Mouse (Mus musculus): ENCODE measurements at regions not wholly inside any gene's neighbourhood (a gene's known extent, or its start where the extent isn't known, plus 50 kb on each side); places are given as distances from the start of the nearest gene placed in this dataset.

GRCm38 (mm10) chr1:157018726-157019125 lies 79.3 kb upstream of the Ralgps2 start:
- POLR2A ChIA-PET, result interaction anchor here in 2 of 4 experiments (1.0 to 1.3 kb wide), 2 partner anchors 18 to 36 kb away, joined by 3 read pairs; no protein-coding TSS in a partner anchor
- CTCF ChIA-PET, result interaction anchor here in 3 of 4 experiments (0.5 to 1.4 kb wide), 4 partner anchors 13 to 102 kb away, joined by 3 read pairs; no protein-coding TSS in a partner anchor

- POLR2A ChIA-PET, result no interaction called here
- CTCF ChIA-PET, result no interaction called here
These were observed 78.0 kb upstream of the Ralgps2 start for GRCm38 (mm10) chr1:157017198-157017994.

GRCm38 (mm10) chr1:157016625-157017024 lies 77.2 kb upstream of the Ralgps2 start:
- ChIA-PET CTCF (no interaction called here), POLR2A (no interaction called here)

GRCm38 (mm10) chr1:157014532-157015497 lies 75.4 kb upstream of the Ralgps2 start:
- CTCF ChIA-PET, result interaction anchor here in 2 of 4 experiments (0.6 to 1.5 kb wide), 3 partner anchors 61 to 364 kb away, joined by 3 to 5 read pairs (median 3); no protein-coding TSS in a partner anchor
- POLR2A ChIA-PET, result interaction anchor here in 1 of 4 experiments (0.5 to 0.6 kb wide), 2 partner anchors 441 to 505 kb away, joined by 3 read pairs; no protein-coding TSS in a partner anchor

GRCm38 (mm10) chr1:157013669-157014048 lies 74.2 kb upstream of the Ralgps2 start:
- ChIA-PET CTCF (interaction anchor here in 1 of 4 experiments (0.9 kb wide), 1 partner anchor 62 kb away, joined by 3 read pairs; no protein-coding TSS in a partner anchor), POLR2A (interaction anchor here in 3 of 4 experiments (0.5 to 0.8 kb wide), 4 partner anchors 8 to 931 kb away, joined by 3 to 6 read pairs (median 4); no protein-coding TSS in a partner anchor)

GRCm38 (mm10) chr1:157012950-157013668 lies 73.7 kb upstream of the Ralgps2 start:
- CTCF ChIA-PET, result interaction anchor here in 1 of 4 experiments (0.9 kb wide), 1 partner anchor 63 kb away, joined by 3 read pairs; no protein-coding TSS in a partner anchor
- POLR2A ChIA-PET, result interaction anchor here in 3 of 4 experiments (0.5 to 0.8 kb wide), 4 partner anchors 8 to 930 kb away, joined by 3 to 4 read pairs (median 4); no protein-coding TSS in a partner anchor

GRCm38 (mm10) chr1:157011226-157011625 lies 71.8 kb upstream of the Ralgps2 start:
- ChIA-PET CTCF (no interaction called here), POLR2A (no interaction called here)

GRCm38 (mm10) chr1:157009427-157009826 lies 70.0 kb upstream of the Ralgps2 start:
- CTCF ChIA-PET, result interaction anchor here in 1 of 4 experiments (0.7 kb wide), 1 partner anchor 449 kb away, joined by 5 read pairs; the partner anchor contains the start of gene Cryzl2

GRCm38 (mm10) chr1:157007891-157008730 lies 68.7 kb upstream of the Ralgps2 start:
- CTCF ChIA-PET, result no interaction called here
- POLR2A ChIA-PET, result interaction anchor here in 1 of 4 experiments (2.2 kb wide), 1 partner anchor 9 kb away, joined by 6 read pairs; no protein-coding TSS in a partner anchor

More at GRCm38 (mm10) chr1:157009427-157009826, 70.0 kb upstream of the Ralgps2 start:
- POLR2A ChIA-PET, result interaction anchor here in 1 of 4 experiments (2.2 kb wide), 1 partner anchor 11 kb away, joined by 6 read pairs; no protein-coding TSS in a partner anchor

GRCm38 (mm10) chr1:157004312-157005074 lies 65.1 kb upstream of the Ralgps2 start:
- ChIA-PET CTCF (interaction anchor here in 3 of 4 experiments (0.5 to 1.0 kb wide), 3 partner anchors 21 to 262 kb away, joined by 3 to 4 read pairs (median 3); no protein-coding TSS in a partner anchor), POLR2A (interaction anchor here in 1 of 4 experiments (0.6 to 1.5 kb wide), 2 partner anchors 23 to 1922 kb away, joined by 5 to 6 read pairs; no protein-coding TSS in a partner anchor)

GRCm38 (mm10) chr1:157003034-157003433 lies 63.6 kb upstream of the Ralgps2 start:
- POLR2A ChIA-PET, result interaction anchor here in 2 of 4 experiments (1.5 to 9.9 kb wide), 2 partner anchors 14 to 21 kb away, joined by 4 to 67 read pairs; no protein-coding TSS in a partner anchor
- CTCF ChIA-PET, result interaction anchor here in 2 of 4 experiments (1.0 kb wide), 2 partner anchors 8 to 261 kb away, joined by 3 read pairs; no protein-coding TSS in a partner anchor

- POLR2A ChIA-PET, result interaction anchor here in 2 of 4 experiments (0.9 to 9.9 kb wide), 3 partner anchors 13 to 133 kb away, joined by 4 to 67 read pairs (median 4); no protein-coding TSS in a partner anchor
- CTCF ChIA-PET, result no interaction called here
These were observed 62.8 kb upstream of the Ralgps2 start for GRCm38 (mm10) chr1:157002258-157002657.

- POLR2A ChIA-PET, result interaction anchor here in 2 of 4 experiments (0.6 to 9.9 kb wide), 3 partner anchors 9 to 45 kb away, joined by 3 to 67 read pairs (median 3); no protein-coding TSS in a partner anchor
These were observed 61.7 kb upstream of the Ralgps2 start for GRCm38 (mm10) chr1:157001008-157001660.

GRCm38 (mm10) chr1:156999947-157000346 lies 60.5 kb upstream of the Ralgps2 start:
- POLR2A ChIA-PET, result interaction anchor here in 2 of 4 experiments (0.9 to 9.9 kb wide), 2 partner anchors 16 to 18 kb away, joined by 3 to 67 read pairs; no protein-coding TSS in a partner anchor
- CTCF ChIA-PET, result no interaction called here

More at GRCm38 (mm10) chr1:157001008-157001660, 61.7 kb upstream of the Ralgps2 start:
- CTCF ChIA-PET, result interaction anchor here in 1 of 4 experiments (0.6 kb wide), 1 partner anchor 271 kb away, joined by 5 read pairs; no protein-coding TSS in a partner anchor

GRCm38 (mm10) chr1:156999272-156999671 lies 59.8 kb upstream of the Ralgps2 start:
- ChIA-PET POLR2A (interaction anchor here in 2 of 4 experiments (2.1 to 9.9 kb wide), 4 partner anchors 10 to 61 kb away, joined by 6 to 67 read pairs (median 26); partner anchors contain the start of gene Ralgps2 (in 1 of the 2)), CTCF (interaction anchor here in 1 of 4 experiments (1.0 kb wide), 1 partner anchor 78 kb away, joined by 3 read pairs; no protein-coding TSS in a partner anchor)

All from embryonic stem cell, embryonic (primary cell).